Mouse (Mus musculus): ENCODE data around the gene Asb5.

GRCm38 (mm10) chr8:54518756-54519460, 10.5 kb upstream of the Asb5 start:
- TF ChIP-seq CTCF (IDR thresholded peaks at IDR 0.05; ENCODE audit: extremely low read depth, insufficient read depth, insufficient read length, insufficient replicate concordance) (no peak), POLR2A (IDR thresholded peaks at IDR 0.05; ENCODE audit: low read depth, low read length) (no peak)

All from spleen, adult 2 months (tissue).